Mouse (Mus musculus) cerebellum, adult (tissue): ENCODE measurements around the gene Bola3.
A peak's percentile ranks its signal among the peaks of the same experiment; 100 is the strongest.

Experiments used
- ATAC-seq: cut with Nextera tagmentation; 2 replicates; pipeline ENCODE4 v1.9.2; 2017; ENCODE audit warnings: mild to moderate bottlenecking, moderate library complexity, mixed read lengths; ENCODE audit not compliant: insufficient number of reproducible peaks, low FRiP score, low TSS enrichment

Gene Bola3

DNA sequence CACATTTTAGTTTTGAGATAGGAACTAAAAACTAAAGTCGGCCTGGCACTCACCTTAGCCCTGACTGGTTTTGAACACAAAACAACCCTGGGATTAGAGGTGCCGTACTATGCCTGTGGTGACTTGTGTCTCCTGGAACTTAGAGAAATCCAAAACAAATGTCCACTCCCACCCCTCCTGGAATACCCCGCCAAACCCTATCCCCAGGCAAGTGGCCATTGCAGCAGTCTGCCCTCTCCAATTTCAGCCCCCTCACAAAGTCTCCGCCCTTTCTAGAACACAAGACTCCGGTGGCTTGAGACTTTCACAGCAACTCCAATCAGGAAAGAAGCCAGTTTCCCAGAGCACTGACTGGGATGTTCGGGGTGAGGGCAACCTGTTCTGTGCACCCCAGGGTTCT lies at the start of gene Bola3:
Gene Bola3, plus strand, starts transcription at position 275 of the 400 bp plus-strand sequence.
- ATAC-seq, result no peak

DNA sequence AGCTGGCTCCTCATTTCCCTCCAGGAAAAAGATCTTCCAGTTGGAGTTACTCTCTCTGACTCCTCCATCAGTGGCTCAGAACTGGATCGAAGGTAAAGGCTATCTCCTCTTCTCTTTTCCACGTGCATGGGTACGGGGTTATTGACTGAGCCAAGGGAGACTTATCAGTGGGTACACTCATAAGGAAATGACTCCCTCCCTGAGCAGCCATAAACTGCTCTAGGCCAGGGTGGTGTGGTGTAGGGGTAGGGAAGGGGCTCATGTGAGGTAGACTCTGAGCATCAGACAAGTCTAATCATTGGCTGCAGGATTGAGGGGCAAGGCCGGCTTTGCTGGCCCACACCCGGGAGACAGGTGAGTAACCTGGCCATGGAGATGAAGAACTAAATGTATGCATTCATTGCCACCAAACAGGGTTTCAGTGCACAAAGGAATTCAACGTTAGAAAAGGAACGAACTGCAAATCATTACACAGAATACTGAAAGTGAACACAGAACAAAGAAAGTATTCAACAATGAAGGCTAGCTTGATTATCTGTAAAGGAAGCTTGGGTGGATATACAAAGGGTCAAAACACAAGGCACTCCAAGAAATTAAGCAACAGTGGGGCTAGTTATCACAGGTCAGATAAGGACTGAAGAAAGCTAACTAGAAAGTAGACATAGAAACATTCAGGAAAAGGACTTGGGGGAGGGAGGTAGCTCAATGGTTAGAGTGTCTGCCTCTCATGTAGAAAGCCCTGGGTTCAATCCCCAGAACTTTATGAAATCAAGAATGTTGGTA lies 48.3 kb upstream of the Bola3 start:
- ATAC-seq, result no peak

GRCm38 (mm10) chr6:83301294-83301693 lies 47.7 kb upstream of the Bola3 start:
- ATAC-seq, result no peak

- ATAC-seq, result no peak
Observed at GRCm38 (mm10) chr6:83302264-83302663, 46.7 kb upstream of the Bola3 start.

- no peak for ATAC-seq
Observed at GRCm38 (mm10) chr6:83309017-83309416, 39.9 kb upstream of the Bola3 start.

DNA sequence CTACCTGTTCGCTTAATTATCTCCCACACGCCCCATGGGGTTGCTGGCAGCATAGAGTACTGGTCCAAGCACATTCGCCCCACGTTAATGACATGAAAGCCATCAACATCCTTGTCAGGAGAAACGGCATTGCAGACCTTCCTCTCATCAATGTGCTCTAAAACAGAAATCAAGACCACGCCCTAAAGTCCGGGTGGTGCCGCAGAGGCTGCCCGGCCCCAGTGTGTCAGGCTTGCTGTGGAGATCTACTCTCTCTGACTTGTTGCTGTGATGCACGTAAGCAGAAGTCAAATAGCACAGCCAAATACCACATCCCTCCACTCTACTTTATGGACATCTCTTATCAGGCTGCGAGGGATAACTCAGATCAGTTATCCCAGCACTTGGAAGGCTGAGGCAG lies 37.7 kb upstream of the Bola3 start:
- ATAC-seq, result no peak

- no peak for ATAC-seq
Observed at GRCm38 (mm10) chr6:83312021-83312420, 36.9 kb upstream of the Bola3 start.

- no peak for ATAC-seq
Observed at GRCm38 (mm10) chr6:83312514-83312913, 36.4 kb upstream of the Bola3 start.

- no peak for ATAC-seq
Observed at GRCm38 (mm10) chr6:83315293-83315692, 33.7 kb upstream of the Bola3 start.

DNA sequence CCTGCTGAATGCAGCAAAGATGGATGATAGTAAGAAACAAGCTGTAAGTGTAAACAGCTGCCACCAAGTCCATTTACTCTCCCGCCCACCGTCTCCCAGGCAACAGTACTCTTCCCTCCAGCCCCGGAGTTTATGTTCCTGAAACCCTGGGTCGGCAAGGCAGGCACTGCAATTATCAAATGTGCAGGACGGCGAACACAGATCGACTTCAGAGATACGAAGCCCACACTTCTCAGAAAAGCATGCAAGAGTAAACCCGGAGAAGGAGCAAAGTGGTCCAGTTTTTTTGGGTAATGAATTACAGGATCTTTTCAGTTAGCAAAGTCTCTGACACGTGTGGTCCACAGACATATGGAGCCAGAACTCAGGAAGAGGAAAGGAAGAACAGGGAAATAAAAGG lies 32.9 kb upstream of the Bola3 start:
- no peak for ATAC-seq

DNA sequence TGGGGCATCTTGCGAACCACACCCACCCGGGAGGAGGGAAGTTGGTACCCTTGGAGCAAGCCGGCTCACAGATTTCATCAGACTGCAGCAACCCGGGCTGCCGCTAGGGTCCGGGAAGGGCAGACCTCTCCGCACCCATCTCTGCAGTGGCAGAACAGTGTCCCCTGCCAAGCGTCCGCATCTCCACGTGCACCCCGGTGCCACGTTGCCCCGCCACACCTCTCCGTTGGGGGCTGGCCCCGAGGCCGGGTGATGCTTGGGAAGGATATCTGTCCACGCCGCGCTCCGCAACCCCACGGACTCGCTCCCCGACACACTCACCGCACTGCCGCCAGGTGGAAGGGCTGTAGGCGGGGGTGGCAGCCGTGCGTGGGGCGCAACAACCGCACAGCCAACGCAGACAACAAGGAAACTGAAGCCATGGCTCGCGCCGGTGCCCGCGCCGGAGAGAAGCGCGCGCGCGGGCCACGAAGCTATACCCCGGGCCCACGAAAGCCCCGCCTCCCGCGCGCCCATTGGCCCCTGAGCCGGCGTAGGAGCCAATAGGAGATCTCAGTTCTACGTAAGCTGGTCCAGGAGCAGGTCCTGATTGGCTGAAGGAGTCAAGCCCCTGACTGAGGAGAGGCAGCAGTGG lies 31.7 kb upstream of the Bola3 start:
- ATAC-seq, result peak; percentile 100

- ATAC-seq, result no peak
Observed at GRCm38 (mm10) chr6:83321927-83322326, 27.0 kb upstream of the Bola3 start.

DNA sequence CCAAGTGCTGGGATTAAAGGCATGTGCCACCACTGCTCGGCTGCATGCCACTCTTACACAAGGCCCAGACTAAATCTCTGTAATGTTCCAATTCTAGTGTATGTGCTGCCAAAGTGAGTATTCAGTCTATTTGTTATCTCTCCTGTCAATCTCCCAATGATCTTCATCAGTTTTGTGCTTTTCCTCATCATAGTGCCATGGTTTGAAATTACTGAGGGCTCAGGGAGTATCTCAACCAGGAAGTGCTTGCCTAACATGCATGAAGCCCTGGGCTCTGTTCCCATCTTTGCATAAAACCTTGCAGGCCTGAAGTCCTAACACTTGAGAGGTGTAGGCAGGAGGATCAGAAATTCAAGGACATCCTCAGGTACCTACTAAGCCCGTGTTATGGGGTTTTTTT lies 26.2 kb upstream of the Bola3 start:
- no peak for ATAC-seq

GRCm38 (mm10) chr6:83323652-83324419 lies 25.1 kb upstream of the Bola3 start:
- ATAC-seq, result no peak

GRCm38 (mm10) chr6:83325525-83326393 lies 23.2 kb upstream of the Bola3 start, which contains the start of the genes Mthfd2 and Mob1a:
Gene Mthfd2, minus strand, starts transcription at chr6:83325908.
Gene Mob1a, plus strand, starts transcription at chr6:83326016.
- ATAC-seq, result peak; percentile 99

- ATAC-seq, result no peak
Observed at GRCm38 (mm10) chr6:83326394-83326736, 22.6 kb upstream of the Bola3 start.

DNA sequence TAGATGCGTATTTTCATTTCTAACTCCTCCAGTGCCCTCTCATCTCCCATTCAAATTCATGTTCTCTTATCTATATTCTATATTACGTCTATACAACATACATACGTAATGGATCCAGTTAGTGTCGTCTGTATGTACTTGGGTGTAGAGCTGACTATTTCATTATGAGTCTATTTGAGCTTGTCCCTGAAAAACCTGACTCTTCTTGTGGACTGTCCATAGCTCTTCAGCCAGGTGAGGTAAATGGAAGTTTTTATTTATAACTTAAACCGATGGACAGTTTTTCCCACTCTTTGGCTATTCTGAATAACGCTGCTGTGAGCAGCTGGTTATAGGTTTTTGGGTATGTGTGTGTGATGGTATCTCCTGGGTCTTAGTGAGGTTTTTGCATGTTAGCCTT lies 22.2 kb upstream of the Bola3 start:
- ATAC-seq, result no peak

GRCm38 (mm10) chr6:83327591-83328190 lies 21.3 kb upstream of the Bola3 start:
- ATAC-seq, result no peak

DNA sequence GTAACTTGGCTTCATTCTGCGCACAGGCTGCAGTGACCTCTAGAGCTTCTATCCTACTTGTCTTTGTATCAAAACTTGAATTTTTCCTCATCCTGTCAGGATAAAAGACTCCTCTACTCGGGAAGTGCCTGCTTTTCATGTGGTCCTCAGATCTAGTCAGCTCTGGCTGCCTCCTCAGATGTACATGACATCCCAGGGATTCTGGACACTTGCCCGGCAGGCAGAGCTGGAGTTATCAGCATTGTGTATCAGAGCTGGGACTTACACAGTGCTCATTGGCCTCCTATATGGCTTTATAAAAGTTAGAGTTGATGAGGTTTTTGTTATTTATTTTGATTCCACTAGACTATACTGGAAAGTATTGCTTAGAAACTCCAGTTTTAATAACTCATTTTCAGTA lies 7.6 kb upstream of the Bola3 start:
- ATAC-seq, result no peak

GRCm38 (mm10) chr6:83342957-83343356 lies 6.0 kb upstream of the Bola3 start:
- no peak for ATAC-seq
